In genomic region chr11:91133753-91134270, GRCm38 (mm10) we compare ENCODE assay signal across 27 mouse cellular contexts.
DNase-seq lines count a peak whose midpoint lies in the region; ATAC-seq and TF ChIP-seq lines count a peak whose summit lies in the region.
"Had no signal": no experiment of that assay in that cellular context is flagged by ENCODE, and none has a peak within 500 bp of the region (broad histone marks: within the 10 kb centered on the region; RNA-seq: fewer than 3 reads in every experiment).

No protein-coding gene starts in this region.

- no peak overlapping the region for H3K4me2 ChIP-seq in midbrain, embryonic 14.5 days (ENCODE audit: low read length)
- no peak overlapping the region for H3K4me2 ChIP-seq in stomach, postnatal 0 days (replicated peaks; ENCODE audit: low read depth)
- H3K4me2 ChIP-seq: heart, embryonic 15.5 days; hindbrain, embryonic 13.5 days; liver, embryonic 12.5 days; neural tube, embryonic 12.5 days; stomach, embryonic 15.5 days had no signal

- no peak for TF ChIP-seq EP300 in stomach, postnatal 0 days (optimal IDR thresholded peaks at IDR 0.05)

- TF ChIP-seq POLR2A in brain, embryonic 14.5 days (IDR thresholded peaks at IDR 0.05; ENCODE audit: borderline replicate concordance, extremely low read depth, insufficient read depth, insufficient read length, poor library complexity, severe bottlenecking) = no peak

- no peak overlapping the region for H3K27ac ChIP-seq in layer of hippocampus, adult 2 months
- peak overlapping the region; percentile 26; the same call in 1 of the 2 replicates for H3K27ac ChIP-seq in midbrain, embryonic 14.5 days (replicated peaks; ENCODE audit: low read depth, low read length)
- H3K27ac ChIP-seq in midbrain, embryonic 10.5 days (replicated peaks) = no peak overlapping the region
- H3K27ac ChIP-seq in stomach, postnatal 0 days (replicated peaks) = no peak overlapping the region
- H3K27ac ChIP-seq: heart, embryonic 10.5 days; heart, embryonic 15.5 days; hindbrain, embryonic 13.5 days; liver, embryonic 12.5 days; neural tube, embryonic 12.5 days; stomach, embryonic 15.5 days had no signal

- H3K9me3 ChIP-seq in midbrain, embryonic 14.5 days (ENCODE audit: control insufficient read depth, low read length) = no peaks in the 10 kb centered on the region
- no peaks in the 10 kb centered on the region for H3K9me3 ChIP-seq in midbrain, embryonic 10.5 days (replicated peaks)
- H3K9me3 ChIP-seq in stomach, postnatal 0 days (ENCODE audit: control insufficient read depth, low read length) = no peaks in the 10 kb centered on the region
- H3K9me3 ChIP-seq: heart, embryonic 10.5 days; heart, embryonic 15.5 days; hindbrain, embryonic 13.5 days; liver, embryonic 12.5 days; neural tube, embryonic 12.5 days; stomach, embryonic 15.5 days had no signal

- no peak overlapping the region for H3K4me3 ChIP-seq in layer of hippocampus, adult 2 months
- no peak overlapping the region for H3K4me3 ChIP-seq in midbrain, embryonic 14.5 days (replicated peaks; ENCODE audit: low read depth, low read length)
- H3K4me3 ChIP-seq in midbrain, embryonic 10.5 days = no peak overlapping the region
- H3K4me3 ChIP-seq in stomach, postnatal 0 days (ENCODE audit: low read depth, low read length) = no peak overlapping the region
- H3K4me3 ChIP-seq: erythroblast, embryonic 14.5 days; heart, embryonic 10.5 days; heart, embryonic 15.5 days; hindbrain, embryonic 13.5 days; liver, embryonic 12.5 days; neural tube, embryonic 12.5 days; stomach, embryonic 15.5 days had no signal

- peaks cover 20% of the 10 kb centered on the region for H3K4me1 ChIP-seq in midbrain, embryonic 14.5 days (ENCODE audit: control insufficient read depth, insufficient read depth, low read length)
- H3K4me1 ChIP-seq in midbrain, embryonic 10.5 days = peaks cover 34% of the 10 kb centered on the region
- H3K4me1 ChIP-seq in stomach, postnatal 0 days (replicated peaks; ENCODE audit: control insufficient read depth, insufficient read depth) = no peaks in the 10 kb centered on the region
- H3K4me1 ChIP-seq: heart, embryonic 10.5 days; heart, embryonic 15.5 days; liver, embryonic 12.5 days; stomach, embryonic 15.5 days had no signal

- peak; percentile 9 to 14 for DNase-seq in layer of hippocampus, postnatal 10 days (ENCODE audit: low spot score in 2 of 2)
- DNase-seq in layer of hippocampus, adult 2 months (ENCODE audit: low spot score in 2 of 2) = no peak
- peak; percentile 10 for DNase-seq in midbrain, embryonic 14.5 days
- no peak for DNase-seq in midbrain, embryonic 10.5 days (ENCODE audit: low spot score)
- DNase-seq in brain, adult 2 months (ENCODE audit: low read depth, low spot score) = peak; percentile 8
- DNase-seq in brain, embryonic 14.5 days (ENCODE audit: low read depth) = peak; percentile 53
- DNase-seq in stomach, postnatal 0 days (ENCODE audit: low spot score) = no peak
- DNase-seq: adrenal gland, postnatal 25 days; B cell, adult 2 months; cerebellum, adult 2 months; cerebellum, postnatal 14 days; gastrocnemius, postnatal 25 days; heart, adult 11 months; kidney, adult 8-10 months; kidney, postnatal 25 days; left cerebral cortex, postnatal 4 days; liver, postnatal 0 days; right cerebral cortex, postnatal 25 days; thymus, postnatal 25 days had no signal

- no peak overlapping the region for H3K9ac ChIP-seq in midbrain, embryonic 14.5 days (replicated peaks; ENCODE audit: low read length)
- no peak overlapping the region for H3K9ac ChIP-seq in stomach, postnatal 0 days (ENCODE audit: low read length)
- H3K9ac ChIP-seq: heart, embryonic 15.5 days; hindbrain, embryonic 13.5 days; liver, embryonic 12.5 days; liver, postnatal 0 days; neural tube, embryonic 12.5 days; stomach, embryonic 15.5 days had no signal

- H3K27me3 ChIP-seq in midbrain, embryonic 14.5 days (ENCODE audit: control insufficient read depth, insufficient read depth, low read length) = no peaks in the 10 kb centered on the region
- no peaks in the 10 kb centered on the region for H3K27me3 ChIP-seq in midbrain, embryonic 10.5 days (ENCODE audit: low read depth, poor library complexity, severe bottlenecking)
- no peaks in the 10 kb centered on the region for H3K27me3 ChIP-seq in stomach, postnatal 0 days (ENCODE audit: control insufficient read depth, insufficient read depth, low read length)
- H3K27me3 ChIP-seq: heart, embryonic 15.5 days; hindbrain, embryonic 13.5 days; liver, embryonic 12.5 days; neural tube, embryonic 12.5 days; stomach, embryonic 15.5 days had no signal

- 51% methylated on average over 9 of the region's 9 CpGs for WGBS in midbrain, embryonic 14.5 days
- 65% methylated on average over 9 of the region's 9 CpGs for WGBS in midbrain, embryonic 10.5 days
- 63% methylated on average over 9 of the region's 9 CpGs for WGBS in stomach, postnatal 0 days

- no peak for TF ChIP-seq CTCF in layer of hippocampus, adult 2 months (conservative IDR thresholded peaks at IDR 0.05)
- TF ChIP-seq CTCF in brain, embryonic 14.5 days (IDR thresholded peaks at IDR 0.05; ENCODE audit: borderline replicate concordance, extremely low read depth, insufficient read depth, insufficient read length) = no peak
- no peak for TF ChIP-seq CTCF in stomach, postnatal 0 days (IDR thresholded peaks at IDR 0.05; ENCODE audit: low read depth)

- no peak for ATAC-seq in midbrain, embryonic 14.5 days (ENCODE audit: low FRiP score, low TSS enrichment)
- no peak for ATAC-seq in stomach, postnatal 0 days (ENCODE audit: low FRiP score, low TSS enrichment)
- ATAC-seq: intestine, embryonic 16.5 days; liver, embryonic 12.5 days; liver, postnatal 0 days had no signal

- no peaks in the 10 kb centered on the region for H3K36me3 ChIP-seq in midbrain, embryonic 14.5 days (ENCODE audit: control insufficient read depth, insufficient read depth, low read length)
- no peaks in the 10 kb centered on the region for H3K36me3 ChIP-seq in midbrain, embryonic 10.5 days
- no peaks in the 10 kb centered on the region for H3K36me3 ChIP-seq in stomach, postnatal 0 days (ENCODE audit: control insufficient read depth, insufficient read depth, low read length)
- H3K36me3 ChIP-seq: heart, embryonic 10.5 days; heart, embryonic 15.5 days; hindbrain, embryonic 13.5 days; liver, embryonic 12.5 days; neural tube, embryonic 12.5 days; stomach, embryonic 15.5 days had no signal

Comparison
In these comparisons a context has a peak if more than half of its experiments do, and no peak if none do; other contexts are left out.
1. DNase-seq: peak in layer of hippocampus, postnatal 10 days (2 of 2), midbrain, embryonic 14.5 days (single experiment), brain, adult 2 months (single experiment) and brain, embryonic 14.5 days (single experiment); none in layer of hippocampus, adult 2 months (0 of 2), midbrain, embryonic 10.5 days (single experiment) and stomach, postnatal 0 days (single experiment).